Mouse (Mus musculus) left cerebral cortex, adult 18-20 months (tissue): Measurements from ENCODE around the gene Adamtsl3. TPM values are rescaled to one million over a fixed set of nuclear protein-coding genes. Genes with fewer than 3 reads are reported as not detected.
A peak's percentile ranks its signal among the peaks of the same experiment; 100 is the strongest.

Source experiments
- DNase-seq, 2 experiments: peaks; one replicate each; pipeline ENCODE4 v3.0.0; 2021 to 2022; ENCODE audit warnings: low spot score in 2 of 2, mixed read lengths in 1 of 2
- total RNA-seq, 2 experiments: library from RNA; stranded (reverse); gene quantifications; 2 replicates each; pipeline ENCODE4 v1.2.3; 2021

The Adamtsl3 gene
- total RNA-seq, 2 experiments from 2014 or later = 1.9 to 2.0 TPM

- DNase-seq = no peak
Measured at GRCm38 (mm10) chr7:82625342-82625741, 289.8 kb downstream of the Adamtsl3 start.

DNA sequence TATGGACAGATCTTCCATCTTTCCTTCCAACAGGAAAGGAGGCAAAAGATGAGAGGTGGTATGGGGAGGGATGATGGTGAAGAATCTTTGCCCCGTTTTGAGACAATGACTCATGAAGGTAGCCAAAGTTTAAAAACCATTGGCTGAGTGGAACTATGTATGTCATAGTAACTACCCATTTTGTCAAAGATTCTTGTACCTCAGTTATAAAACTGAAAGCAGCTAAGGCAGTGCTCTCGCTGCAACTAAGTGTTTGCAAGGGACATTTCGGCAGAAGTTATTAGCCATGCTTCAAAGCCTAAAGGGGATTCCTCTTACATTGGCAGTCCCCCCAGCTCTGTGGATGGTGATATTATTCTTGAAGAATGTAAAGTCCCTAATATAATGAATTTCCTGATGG lies 311.7 kb downstream of the Adamtsl3 start:
- no peak for DNase-seq

- no peak for DNase-seq
Measured at GRCm38 (mm10) chr7:82647909-82648308, 312.4 kb downstream of the Adamtsl3 start.

DNA sequence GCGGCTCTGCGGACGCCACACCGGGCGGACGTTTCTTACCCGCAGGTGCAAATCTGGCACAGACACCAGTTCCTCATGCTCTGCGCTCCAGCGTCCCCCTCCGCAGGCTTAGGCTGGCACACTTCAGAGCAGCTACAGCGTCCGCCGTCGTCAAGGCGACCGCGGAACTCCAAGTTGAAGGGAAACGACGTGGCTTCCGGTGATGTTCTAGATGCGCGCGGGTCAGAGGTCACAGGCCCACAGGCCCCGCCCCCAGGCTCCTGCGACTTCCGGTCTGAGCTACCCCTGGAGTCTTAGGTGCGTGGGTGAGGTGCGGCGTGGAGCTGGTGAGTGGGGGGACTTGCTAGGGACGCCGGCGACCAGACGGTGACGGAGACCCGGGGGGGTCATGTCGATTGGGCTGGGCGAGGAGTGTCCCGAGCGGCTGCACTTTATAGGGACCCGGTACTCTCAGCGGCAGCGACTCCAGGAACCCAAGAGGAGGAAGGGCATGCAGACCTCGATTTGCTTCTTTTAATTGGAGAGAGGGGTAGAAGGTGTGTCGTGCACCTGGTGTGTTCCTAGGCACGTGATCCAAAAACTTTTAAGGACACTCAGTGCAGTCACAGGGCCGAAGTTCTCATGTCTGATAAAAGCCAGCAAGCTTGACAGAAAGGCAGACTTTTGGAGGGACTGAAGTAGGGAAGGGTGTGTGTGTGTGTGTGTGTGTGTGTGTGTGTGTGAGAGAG lies 313.0 kb downstream of the Adamtsl3 start, which contains the start of the genes Saxo2 and Efl1:
TSS of gene Saxo2 (minus strand) at position 176 of the 728 bp plus-strand sequence.
TSS of gene Efl1 (plus strand) at position 262 of the 728 bp plus-strand sequence.
- DNase-seq = peak; percentile 97 to 98

DNA sequence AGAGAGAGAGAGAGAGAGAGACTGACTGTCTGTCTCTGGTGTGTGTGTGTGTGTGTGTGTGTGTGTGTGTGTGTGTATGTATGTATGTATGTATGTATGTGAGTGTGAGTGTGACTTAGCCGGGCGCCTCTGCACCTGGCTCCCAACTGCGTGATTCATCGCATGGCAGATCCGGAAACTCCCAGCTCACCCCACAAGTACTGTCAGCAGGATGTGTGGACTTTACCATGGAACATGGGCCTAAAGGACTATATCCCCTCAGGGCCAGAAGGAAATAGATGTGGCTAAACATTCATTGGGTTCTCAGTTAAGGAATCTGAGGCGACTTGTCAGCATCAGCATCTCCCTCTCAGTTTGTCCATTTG lies 313.6 kb downstream of the Adamtsl3 start:
- DNase-seq = peak in 1 of 2 experiments; percentile 6

Other genes with a start within 250 kb of the Adamtsl3 start
- gene Sh3gl3, start 161.9 kb upstream of the Adamtsl3 start, total RNA-seq = 10 to 100 TPM; 41.9 to 49.7 TPM